ENCODE assay signal across 22 mouse cellular contexts in the genomic region with DNA sequence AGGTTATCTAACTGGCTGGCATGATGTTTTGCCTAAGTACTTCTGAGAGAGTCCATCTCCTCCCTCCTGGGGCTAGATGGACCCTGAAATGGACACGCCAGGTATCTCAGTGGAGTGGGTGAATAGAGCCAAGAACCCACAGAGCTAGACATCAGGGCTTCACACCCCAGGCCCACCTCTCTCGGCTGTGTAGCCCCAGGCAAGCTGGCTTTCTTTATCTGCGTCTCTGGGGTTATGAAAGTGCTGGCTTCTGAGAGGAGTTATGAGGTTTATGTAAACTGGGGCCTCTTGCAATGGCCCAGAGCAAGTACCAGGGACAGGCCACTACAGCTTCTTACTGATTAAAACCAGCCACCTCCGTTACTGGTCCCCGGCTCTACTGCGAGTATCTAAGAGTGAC. TPM values are rescaled to one million over a fixed set of nuclear protein-coding genes. Genes with fewer than 3 reads are reported as not detected.
DNase-seq lines count a peak whose midpoint lies in the region; ATAC-seq and TF ChIP-seq lines count a peak whose summit lies in the region.
"Had no signal": no experiment of that assay in that cellular context is flagged by ENCODE, and none has a peak within 500 bp of the region (broad histone marks: within the 10 kb centered on the region; RNA-seq: fewer than 3 reads in every experiment).

No protein-coding gene starts in this region.

- no peak for ATAC-seq in heart, postnatal 0 days (ENCODE audit: insufficient read depth, low read depth)
- ATAC-seq in heart, embryonic 11.5 days (replicated peaks; ENCODE audit: insufficient number of reproducible peaks, low FRiP score, low TSS enrichment), result no peak
- ATAC-seq in embryonic facial prominence, embryonic 15.5 days (ENCODE audit: insufficient number of reproducible peaks, low FRiP score, low TSS enrichment, low read depth), result no peak
- ATAC-seq in hindbrain, embryonic 13.5 days (ENCODE audit: low FRiP score), result no peak
- ATAC-seq: activated CD4-positive, CD25-positive, alpha-beta regulatory T cell, adult 4 months; forebrain, embryonic 13.5 days; intestine, postnatal 0 days had no signal

- no peak overlapping the region for H3ac ChIP-seq in myocyte (ENCODE audit: control insufficient read depth, insufficient read length)

- peaks cover 31% of the 10 kb centered on the region for H3K4me1 ChIP-seq in cerebellum, adult 2 months (ENCODE audit: control insufficient read depth, insufficient read depth, low read length)
- peaks cover 60% of the 10 kb centered on the region for H3K4me1 ChIP-seq in heart, postnatal 0 days (ENCODE audit: control insufficient read depth, insufficient read depth)
- H3K4me1 ChIP-seq in heart, embryonic 11.5 days (ENCODE audit: control insufficient read depth, insufficient read depth, low read length), result peaks cover 19% of the 10 kb centered on the region
- peaks cover 51% of the 10 kb centered on the region for H3K4me1 ChIP-seq in embryonic facial prominence, embryonic 15.5 days
- peaks cover 39% of the 10 kb centered on the region for H3K4me1 ChIP-seq in hindbrain, embryonic 13.5 days (replicated peaks)
- H3K4me1 ChIP-seq: forebrain, embryonic 13.5 days had no signal

- H3K27ac ChIP-seq in cerebellum, adult 2 months (ENCODE audit: insufficient read depth, low read length), result peak overlapping the region; percentile 26; the same call in 1 of the 2 replicates
- H3K27ac ChIP-seq in heart, postnatal 0 days (ENCODE audit: low read depth), result peak overlapping the region; percentile 99
- H3K27ac ChIP-seq in heart, embryonic 11.5 days (ENCODE audit: low read depth, low read length), result no peak overlapping the region
- peak overlapping the region; percentile 84; the same call in 1 of the 2 replicates for H3K27ac ChIP-seq in embryonic facial prominence, embryonic 15.5 days (replicated peaks)
- H3K27ac ChIP-seq in hindbrain, embryonic 13.5 days, result no peak overlapping the region
- H3K27ac ChIP-seq: forebrain, embryonic 13.5 days; liver, embryonic 14.5 days; lung, embryonic 15.5 days had no signal

- H3K27me3 ChIP-seq in cerebellum, adult 2 months (ENCODE audit: control insufficient read depth, insufficient read depth, low read length), result no peaks in the 10 kb centered on the region
- no peaks in the 10 kb centered on the region for H3K27me3 ChIP-seq in heart, postnatal 0 days (ENCODE audit: control insufficient read depth, insufficient read depth, low read length)
- no peaks in the 10 kb centered on the region for H3K27me3 ChIP-seq in heart, embryonic 11.5 days (ENCODE audit: control insufficient read depth, insufficient read depth, low read length)
- H3K27me3 ChIP-seq in embryonic facial prominence, embryonic 15.5 days, result no peaks in the 10 kb centered on the region
- H3K27me3 ChIP-seq in myocyte (ENCODE audit: control insufficient read depth, insufficient read depth, insufficient read length), result no peaks in the 10 kb centered on the region
- peaks cover 7% of the 10 kb centered on the region; the same call in 1 of the 2 replicates for H3K27me3 ChIP-seq in hindbrain, embryonic 13.5 days
- H3K27me3 ChIP-seq: forebrain, embryonic 13.5 days; lung, embryonic 15.5 days; stomach, embryonic 15.5 days had no signal

- no peak for TF ChIP-seq EP300 in heart, postnatal 0 days (IDR thresholded peaks at IDR 0.05; ENCODE audit: low read depth)

- H3K9ac ChIP-seq in heart, postnatal 0 days (replicated peaks; ENCODE audit: low read depth, low read length), result no peak overlapping the region
- no peak overlapping the region for H3K9ac ChIP-seq in heart, embryonic 11.5 days (ENCODE audit: low read depth, low read length)
- H3K9ac ChIP-seq in embryonic facial prominence, embryonic 15.5 days, result no peak overlapping the region
- H3K9ac ChIP-seq in hindbrain, embryonic 13.5 days, result no peak overlapping the region
- H3K9ac ChIP-seq: forebrain, embryonic 13.5 days; liver, embryonic 14.5 days; lung, embryonic 15.5 days; stomach, embryonic 15.5 days had no signal

- 78% methylated on average over 6 of the region's 6 CpGs for WGBS in cerebellum, adult 2 months
- 80% methylated on average over 6 of the region's 6 CpGs for WGBS in heart, postnatal 0 days
- 77% methylated on average over 6 of the region's 6 CpGs for WGBS in heart, embryonic 11.5 days (ENCODE audit: insufficient replicate concordance)
- 56% methylated on average over 6 of the region's 6 CpGs for WGBS in embryonic facial prominence, embryonic 15.5 days
- 84% methylated on average over 6 of the region's 6 CpGs for WGBS in hindbrain, embryonic 13.5 days

- no peak for DNase-seq in cerebellum, adult 2 months
- DNase-seq in cerebellum, postnatal 10 days, result no peak
- no peak for DNase-seq in heart, postnatal 0 days (ENCODE audit: low spot score)
- DNase-seq in adrenal gland, postnatal 14 days, result no peak
- DNase-seq: adrenal gland, postnatal 10 days; lung, postnatal 36 days; midbrain, embryonic 14.5 days; thymus, adult 2 months had no signal

- TF ChIP-seq CTCF in cerebellum, adult 2 months (IDR thresholded peaks at IDR 0.05; ENCODE audit: borderline replicate concordance, insufficient read depth, low read depth, low read length), result no peak
- TF ChIP-seq CTCF in heart, postnatal 0 days (IDR thresholded peaks at IDR 0.05; ENCODE audit: low read depth), result no peak

- H3K36me3 ChIP-seq in heart, postnatal 0 days (replicated peaks; ENCODE audit: control insufficient read depth, insufficient read depth, low read length), result no peaks in the 10 kb centered on the region
- no peaks in the 10 kb centered on the region for H3K36me3 ChIP-seq in heart, embryonic 11.5 days (ENCODE audit: control insufficient read depth, insufficient read depth, low read length)
- H3K36me3 ChIP-seq in embryonic facial prominence, embryonic 15.5 days, result no peaks in the 10 kb centered on the region
- H3K36me3 ChIP-seq in myocyte (ENCODE audit: control insufficient read depth, insufficient read depth), result peaks cover 6% of the 10 kb centered on the region
- H3K36me3 ChIP-seq in hindbrain, embryonic 13.5 days, result no peaks in the 10 kb centered on the region
- H3K36me3 ChIP-seq: lung, embryonic 15.5 days; stomach, embryonic 15.5 days had no signal

- H3K9me3 ChIP-seq in heart, postnatal 0 days (replicated peaks; ENCODE audit: control insufficient read depth, low read length), result no peaks in the 10 kb centered on the region
- H3K9me3 ChIP-seq in heart, embryonic 11.5 days (replicated peaks; ENCODE audit: control insufficient read depth, low read length), result no peaks in the 10 kb centered on the region
- H3K9me3 ChIP-seq in embryonic facial prominence, embryonic 15.5 days (replicated peaks), result no peaks in the 10 kb centered on the region
- no peaks in the 10 kb centered on the region for H3K9me3 ChIP-seq in hindbrain, embryonic 13.5 days
- H3K9me3 ChIP-seq: forebrain, embryonic 13.5 days; lung, embryonic 15.5 days; stomach, embryonic 15.5 days had no signal

- no peaks in the 10 kb centered on the region for H3K79me2 ChIP-seq in myocyte (ENCODE audit: control insufficient read depth, insufficient read depth)

- H3K4me2 ChIP-seq in heart, postnatal 0 days (ENCODE audit: low read depth, low read length), result no peak overlapping the region
- no peak overlapping the region for H3K4me2 ChIP-seq in heart, embryonic 11.5 days
- H3K4me2 ChIP-seq in embryonic facial prominence, embryonic 15.5 days (replicated peaks), result no peak overlapping the region
- peak overlapping the region; percentile 53 for H3K4me2 ChIP-seq in myocyte (ENCODE audit: low read depth)
- H3K4me2 ChIP-seq in hindbrain, embryonic 13.5 days, result no peak overlapping the region
- H3K4me2 ChIP-seq: forebrain, embryonic 13.5 days; lung, embryonic 15.5 days; stomach, embryonic 15.5 days had no signal

- TF ChIP-seq POLR2A in cerebellum, adult 2 months (IDR thresholded peaks at IDR 0.05; ENCODE audit: borderline replicate concordance, insufficient read depth, low read length), result no peak
- TF ChIP-seq POLR2A in myocyte (IDR thresholded peaks at IDR 0.05; ENCODE audit: insufficient read length, low read depth), result no peak

- H3K4me3 ChIP-seq in cerebellum, adult 2 months (replicated peaks; ENCODE audit: insufficient read depth, low read depth, low read length), result no peak overlapping the region
- no peak overlapping the region for H3K4me3 ChIP-seq in heart, postnatal 0 days (ENCODE audit: low read depth, low read length)
- no peak overlapping the region for H3K4me3 ChIP-seq in heart, embryonic 11.5 days (ENCODE audit: low read depth, low read length)
- no peak overlapping the region for H3K4me3 ChIP-seq in embryonic facial prominence, embryonic 15.5 days (replicated peaks)
- H3K4me3 ChIP-seq in myocyte, result no peak overlapping the region
- H3K4me3 ChIP-seq in hindbrain, embryonic 13.5 days, result no peak overlapping the region
- H3K4me3 ChIP-seq: erythroblast, embryonic 14.5 days; forebrain, embryonic 13.5 days; lung, embryonic 15.5 days; stomach, embryonic 15.5 days had no signal

RNA-seq across cellular contexts. Expression of a gene that starts 12.7 kb away (rescaled TPM):
- polyA plus RNA-seq in cerebellum, adult 2 months (2012; rRNA removed), result 0.76 and 1.4 TPM in 2 replicates
- total RNA-seq in heart, postnatal 0 days (2014; rRNA removed; ENCODE audit: low replicate concordance), result 0.93 and 6.1 TPM in 2 replicates
- 2.1 and 3.7 TPM in 2 replicates for polyA plus RNA-seq in heart, postnatal 0 days (2015; fragmentation: Nextera tagmentation; extraction: Ambion mirVana)
- 0.15 and 0.26 TPM in 2 replicates for polyA plus RNA-seq in heart, embryonic 11.5 days (2014; fragmentation: Nextera tagmentation; extraction: Ambion mirVana)
- 0.81 and 0.91 TPM in 2 replicates for polyA plus RNA-seq in embryonic facial prominence, embryonic 15.5 days (2015; fragmentation: Nextera tagmentation; extraction: Ambion mirVana)
- polyA plus RNA-seq in myocyte (2012; fragmentation: generic; extraction: Trizol), result 29.7 TPM
- 0.45 and 0.58 TPM in 2 replicates for polyA plus RNA-seq in hindbrain, embryonic 13.5 days (2015; fragmentation: Nextera tagmentation; extraction: Ambion mirVana)
- 0.53 and 0.56 TPM in 2 replicates for total RNA-seq in adrenal gland, postnatal 14 days (2021)
- total RNA-seq: common myeloid progenitor, adult 5-6 weeks; hematopoietic stem cell, adult 5-6 weeks; megakaryocyte-erythroid progenitor cell, adult 5-6 weeks had no signal
- polyA plus RNA-seq: activated CD4-positive, CD25-positive, alpha-beta regulatory T cell, adult 4 months; erythroblast, embryonic 14.5 days; intestine, postnatal 0 days had no signal

RNA-seq across cellular contexts. Expression of a gene that starts 21.2 kb away (rescaled TPM):
- 316 and 330 TPM in 2 replicates for polyA plus RNA-seq in cerebellum, adult 2 months (2012; rRNA removed)
- 301 and 397 TPM in 2 replicates for total RNA-seq in heart, postnatal 0 days (2014; rRNA removed; ENCODE audit: low replicate concordance)
- polyA plus RNA-seq in heart, postnatal 0 days (2015; fragmentation: Nextera tagmentation; extraction: Ambion mirVana), result 419 and 436 TPM in 2 replicates
- 363 and 374 TPM in 2 replicates for polyA plus RNA-seq in heart, embryonic 11.5 days (2014; fragmentation: Nextera tagmentation; extraction: Ambion mirVana)
- 301 and 312 TPM in 2 replicates for polyA plus RNA-seq in embryonic facial prominence, embryonic 15.5 days (2015; fragmentation: Nextera tagmentation; extraction: Ambion mirVana)
- 740 TPM for polyA plus RNA-seq in myocyte (2012; fragmentation: generic; extraction: Trizol)
- 335 and 349 TPM in 2 replicates for polyA plus RNA-seq in hindbrain, embryonic 13.5 days (2015; fragmentation: Nextera tagmentation; extraction: Ambion mirVana)
- 162 and 182 TPM in 2 replicates for total RNA-seq in adrenal gland, postnatal 14 days (2021)

RNA-seq across cellular contexts. Expression of a gene that starts 49.4 kb away (rescaled TPM):
- polyA plus RNA-seq in cerebellum, adult 2 months (2012; rRNA removed), result 76.4 and 76.5 TPM in 2 replicates
- 40.2 and 45.4 TPM in 2 replicates for total RNA-seq in heart, postnatal 0 days (2014; rRNA removed; ENCODE audit: low replicate concordance)
- 6.5 and 7.1 TPM in 2 replicates for polyA plus RNA-seq in heart, postnatal 0 days (2015; fragmentation: Nextera tagmentation; extraction: Ambion mirVana)
- 6.7 and 8.4 TPM in 2 replicates for polyA plus RNA-seq in heart, embryonic 11.5 days (2014; fragmentation: Nextera tagmentation; extraction: Ambion mirVana)
- 17.3 and 18.7 TPM in 2 replicates for polyA plus RNA-seq in embryonic facial prominence, embryonic 15.5 days (2015; fragmentation: Nextera tagmentation; extraction: Ambion mirVana)
- polyA plus RNA-seq in myocyte (2012; fragmentation: generic; extraction: Trizol), result 72.1 TPM
- 19.0 and 19.9 TPM in 2 replicates for polyA plus RNA-seq in hindbrain, embryonic 13.5 days (2015; fragmentation: Nextera tagmentation; extraction: Ambion mirVana)
- 49.6 and 54.7 TPM in 2 replicates for total RNA-seq in adrenal gland, postnatal 14 days (2021)

Comparison
In these comparisons a context has a peak if more than half of its experiments do, and no peak if none do; other contexts are left out.
1. H3K27ac ChIP-seq: peak in cerebellum, adult 2 months (single experiment), heart, postnatal 0 days (single experiment) and embryonic facial prominence, embryonic 15.5 days (single experiment); none in heart, embryonic 11.5 days (single experiment) and hindbrain, embryonic 13.5 days (single experiment).